Mouse (Mus musculus): ENCODE data around the gene Mknk2.

GRCm38 (mm10) chr10:80627685-80628084, 50.2 kb downstream of the Mknk2 start:
- TF ChIP-seq CTCF (IDR thresholded peaks at IDR 0.05) (no peak), EP300 (IDR thresholded peaks at IDR 0.05) (no peak)

Measured in lung, postnatal 0 days (tissue).